Mouse (Mus musculus): ENCODE measurements around the gene Shb.

DNA sequence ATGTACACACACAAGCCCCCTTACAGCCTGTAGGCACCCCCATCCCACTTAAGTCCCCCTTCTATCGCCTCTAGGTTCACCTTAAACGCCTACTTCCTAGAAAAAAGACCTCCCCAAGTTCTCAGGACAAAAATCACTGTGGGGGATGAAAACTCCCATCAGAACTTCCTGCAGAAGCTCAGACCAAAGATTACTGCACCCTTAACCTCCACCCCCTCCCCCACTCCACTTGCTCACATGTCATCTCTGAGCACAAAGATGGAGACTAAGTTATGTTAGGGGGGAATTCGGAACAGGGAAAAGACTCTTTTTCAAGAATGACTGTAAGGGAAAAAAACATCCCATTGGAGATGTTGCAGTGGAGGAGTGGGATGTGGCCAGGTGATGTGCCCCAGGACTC, 6.7 kb downstream of the Shb start:
- TF ChIP-seq CTCF (conservative IDR thresholded peaks at IDR 0.05 in 1 of 2, IDR thresholded peaks at IDR 0.05 in 1 of 2; ENCODE audit: low read depth in 2 of 2, low read length in 2 of 2): no peak
- no peak for TF ChIP-seq POLR2A (IDR thresholded peaks at IDR 0.05; ENCODE audit: low read depth, low read length)
- no peak for TF ChIP-seq NRF1 (IDR thresholded peaks at IDR 0.05; ENCODE audit: low read depth, low read length)
- no peak for TF ChIP-seq MAFK (IDR thresholded peaks at IDR 0.05; ENCODE audit: insufficient replicate concordance, low read length)
- no peak for TF ChIP-seq MXI1 (IDR thresholded peaks at IDR 0.05; ENCODE audit: low read depth, low read length)
- TF ChIP-seq ZKSCAN1 (IDR thresholded peaks at IDR 0.05; ENCODE audit: borderline replicate concordance, low read depth, low read length): no peak
- TF ChIP-seq MAX (IDR thresholded peaks at IDR 0.05; ENCODE audit: low read length): no peak
- TF ChIP-seq MYC (IDR thresholded peaks at IDR 0.05; ENCODE audit: low read depth, low read length): no peak
- TF ChIP-seq EP300 (IDR thresholded peaks at IDR 0.05; ENCODE audit: low read length): no peak
- no peak for TF ChIP-seq NELFE (IDR thresholded peaks at IDR 0.05; ENCODE audit: low read depth, low read length)
- TF ChIP-seq ZC3H11A (IDR thresholded peaks at IDR 0.05; ENCODE audit: low read depth, low read length): no peak

Data from CH12.LX (cell line).